Mouse (Mus musculus) heart, embryonic 11.5 days (tissue): Measurements from ENCODE around the gene Plek2. TPM values are rescaled to one million over a fixed set of nuclear protein-coding genes. Genes with fewer than 3 reads are reported as not detected.

Source experiments
- polyA plus RNA-seq: library from polyadenylated mRNA; unstranded; fragments of >200 nt; fragmentation: Nextera tagmentation; extraction: Ambion mirVana; gene quantifications from 2 replicates; pipeline ENCODE4 v1.2.1, GENCODE M21; 2014

Plek2 gene
- polyA plus RNA-seq, 1 experiment from 2014 or later: 13.1 TPM

Other genes starting within 250 kb of the Plek2 start
- not detected in 2 replicates for gene Fam71d, start 215.4 kb downstream of the Plek2 start, polyA plus RNA-seq
- gene Mpp5, start 158.1 kb downstream of the Plek2 start, polyA plus RNA-seq: 19.7 and 24.3 TPM in 2 replicates
- 94.7 and 108 TPM in 2 replicates for gene Atp6v1d, start 45.3 kb downstream of the Plek2 start, polyA plus RNA-seq
- gene Eif2s1, start 45.1 kb downstream of the Plek2 start, polyA plus RNA-seq: 185 and 205 TPM in 2 replicates
- gene Tmem229b, start 100.7 kb upstream of the Plek2 start, polyA plus RNA-seq: 1.6 and 1.8 TPM in 2 replicates
- 2.7 and 3.8 TPM in 2 replicates for gene Plekhh1, start 122.2 kb upstream of the Plek2 start, polyA plus RNA-seq
- gene Pigh, start 182.7 kb upstream of the Plek2 start, polyA plus RNA-seq: 17.7 and 19.0 TPM in 2 replicates
- 0.20 and 0.50 TPM in 2 replicates for gene Arg2, start 223.8 kb upstream of the Plek2 start, polyA plus RNA-seq